Mouse (Mus musculus) kidney, embryonic 15.5 days (tissue): ENCODE results near the gene Krtap7-1. TPM values are rescaled to one million over a fixed set of nuclear protein-coding genes. Genes with fewer than 3 reads are reported as not detected.

Source experiments
- ATAC-seq: fragments of 200-750 bp; cut with Nextera tagmentation; replicated peaks from 2 replicates; pipeline ENCODE4 v1.8.0; 2017; ENCODE audit warnings: moderate TSS enrichment; ENCODE audit not compliant: low FRiP score
- H3K27ac ChIP-seq: fragments of 300-500 bp; sonication (generic); 2 replicates; pipeline ENCODE4 v1.5.1; 2015; ENCODE audit warnings: mild to moderate bottlenecking, inconsistent platforms
- H3K27me3 ChIP-seq: fragments of 300-500 bp; sonication (generic); 2 replicates; pipeline ENCODE4 v1.6.1; 2015; ENCODE audit warnings: inconsistent platforms
- H3K36me3 ChIP-seq: fragments of 300-500 bp; sonication (generic); 2 replicates; pipeline ENCODE4 v1.6.1; 2015; ENCODE audit warnings: inconsistent platforms
- H3K4me1 ChIP-seq: fragments of 300-500 bp; sonication (generic); 2 replicates; pipeline ENCODE4 v1.6.1; 2015; ENCODE audit warnings: inconsistent platforms
- H3K4me2 ChIP-seq: fragments of 300-500 bp; sonication (generic); 2 replicates; pipeline ENCODE4 v1.6.1; 2015; ENCODE audit warnings: moderate library complexity, mild to moderate bottlenecking, inconsistent platforms
- H3K4me3 ChIP-seq: fragments of 300-500 bp; sonication (generic); replicated peaks from 2 replicates; pipeline ENCODE4 v1.5.1; 2015; ENCODE audit warnings: mild to moderate bottlenecking, inconsistent platforms
- H3K9ac ChIP-seq: fragments of 300-500 bp; sonication (generic); 2 replicates; pipeline ENCODE4 v1.6.1; 2015; ENCODE audit warnings: mild to moderate bottlenecking, inconsistent platforms
- H3K9me3 ChIP-seq: fragments of 300-500 bp; sonication (generic); replicated peaks from 2 replicates; pipeline ENCODE4 v1.6.1; 2016; ENCODE audit warnings: inconsistent platforms
- WGBS: fragments of 180-500 bp; shearing (Covaris S2); methylation state at CpG from one replicate; pipeline ENCODE4 v1.1.7; 2015; ENCODE audit warnings: mixed read lengths; 5-methylcytosine and 5-hydroxymethylcytosine counted together
- polyA plus RNA-seq: library from polyadenylated mRNA; unstranded; fragments of >200 nt; fragmentation: Nextera tagmentation; extraction: Ambion mirVana; gene quantifications from 2 replicates; pipeline ENCODE4 v1.2.1, GENCODE M21; 2015

Gene Krtap7-1
- polyA plus RNA-seq, 1 experiment from 2014 or later, result not detected

DNA sequence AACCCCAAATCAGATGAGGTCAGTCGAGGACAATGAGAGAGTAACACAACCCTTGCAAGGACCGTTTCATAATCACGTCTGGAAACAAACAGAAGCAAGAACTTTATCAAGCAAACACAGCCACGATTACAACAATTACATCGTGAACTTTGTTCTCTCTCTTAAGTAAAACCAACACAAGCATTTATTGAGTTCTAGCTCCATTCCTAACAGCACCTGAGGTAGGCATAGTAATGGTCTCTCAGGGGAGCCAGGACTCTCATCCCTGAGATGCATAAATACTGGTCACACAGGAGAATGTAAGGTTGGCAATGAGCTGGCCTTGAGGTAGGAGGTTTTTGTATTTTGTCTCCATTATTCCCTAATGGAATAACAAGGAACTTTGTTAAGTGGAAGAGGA, 6.3 kb downstream of the Krtap7-1 start:
- 80% methylated on average over 5 of the region's 5 CpGs for WGBS
- no peak overlapping the region for H3K27ac ChIP-seq
- no peak overlapping the region for H3K4me3 ChIP-seq
- H3K9ac ChIP-seq, result no peak overlapping the region
- no peak overlapping the region for H3K4me2 ChIP-seq
- H3K36me3 ChIP-seq, result no peaks in the 10 kb centered on the region
- H3K4me1 ChIP-seq, result no peaks in the 10 kb centered on the region
- no peak for ATAC-seq
- no peaks in the 10 kb centered on the region for H3K27me3 ChIP-seq
- no peaks in the 10 kb centered on the region for H3K9me3 ChIP-seq

GRCm38 (mm10) chr16:89497002-89497401, 11.1 kb downstream of the Krtap7-1 start:
- Histone ChIP-seq H3K9ac (no peak overlapping the region), H3K9me3 (no peaks in the 10 kb centered on the region), H3K36me3 (no peaks in the 10 kb centered on the region), H3K4me3 (no peak overlapping the region), H3K4me1 (no peaks in the 10 kb centered on the region), H3K27ac (no peak overlapping the region), H3K4me2 (no peak overlapping the region), H3K27me3 (no peaks in the 10 kb centered on the region)
- ATAC-seq, result no peak
- 89% methylated on average over 5 of the region's 5 CpGs for WGBS

DNA sequence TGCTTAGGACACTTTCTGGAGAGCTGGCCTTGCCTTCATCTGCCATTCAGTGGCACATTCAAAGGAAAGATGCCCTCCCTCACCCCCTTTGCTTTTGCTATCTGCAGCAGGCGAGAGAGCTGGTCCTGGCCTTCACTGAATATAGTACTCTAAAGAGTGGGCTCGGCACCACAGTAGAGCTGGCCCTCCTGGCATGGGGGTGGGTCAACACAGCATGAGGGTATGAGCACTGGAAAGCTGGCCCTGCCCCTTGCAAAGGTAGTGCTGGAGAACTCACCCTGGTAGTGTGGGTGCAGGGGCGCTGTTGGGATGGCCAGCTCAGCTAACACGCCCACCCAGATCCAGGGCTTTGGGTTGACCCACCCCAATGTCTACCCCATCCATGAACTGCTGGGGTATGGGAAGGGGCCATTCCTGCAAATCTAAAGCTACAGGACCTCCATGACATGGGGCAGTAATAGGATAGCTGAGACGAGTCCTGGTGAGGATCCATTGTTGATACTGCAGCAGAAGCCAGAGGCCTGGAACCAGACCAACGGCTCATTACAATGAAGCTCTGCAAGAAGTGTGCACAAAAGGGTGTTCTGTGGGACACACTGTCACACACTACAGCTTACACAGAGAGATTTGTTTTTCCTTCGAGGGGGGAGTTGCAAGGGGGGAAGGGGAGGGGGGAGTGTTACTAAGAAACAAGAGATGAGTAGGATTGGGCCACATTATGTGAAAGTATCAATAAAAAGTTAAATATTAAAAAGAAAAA, 12.5 kb downstream of the Krtap7-1 start:
- H3K9ac ChIP-seq, result no peak overlapping the region
- H3K27ac ChIP-seq, result no peak overlapping the region
- no peaks in the 10 kb centered on the region for H3K9me3 ChIP-seq
- H3K4me2 ChIP-seq, result no peak overlapping the region
- H3K4me1 ChIP-seq, result no peaks in the 10 kb centered on the region
- H3K36me3 ChIP-seq, result no peaks in the 10 kb centered on the region
- no peak for ATAC-seq
- no peak overlapping the region for H3K4me3 ChIP-seq
- H3K27me3 ChIP-seq, result no peaks in the 10 kb centered on the region
- WGBS, result 84% methylated on average over 7 of the region's 7 CpGs

- 88% methylated on average over 7 of the region's 7 CpGs for WGBS
- ATAC-seq, result no peak
- H3K9ac ChIP-seq, result no peak within 1 kb of the TSS
- H3K9me3 ChIP-seq, result no peaks in the 10 kb centered on the region
- no peak within 1 kb of the TSS for H3K4me2 ChIP-seq
- H3K4me1 ChIP-seq, result no peaks in the 10 kb centered on the region
- no peak within 1 kb of the TSS for H3K27ac ChIP-seq
- H3K27me3 ChIP-seq, result no peaks in the 10 kb centered on the region
- no peak within 1 kb of the TSS for H3K4me3 ChIP-seq
- H3K36me3 ChIP-seq, result no peaks in the 10 kb centered on the region
Observed at GRCm38 (mm10) chr16:89487852-89488251, 20.3 kb downstream of the Krtap7-1 start, which contains the start of gene Krtap8-1. Gene Krtap8-1, minus strand, starts transcription at chr16:89487952.

- H3K36me3 ChIP-seq, result no peaks in the 10 kb centered on the region
- H3K4me1 ChIP-seq, result no peaks in the 10 kb centered on the region
- H3K27me3 ChIP-seq, result no peaks in the 10 kb centered on the region
- ATAC-seq, result 0 out of 2 replicates have a peak, but pooled peaks have one; percentile 18
- H3K9me3 ChIP-seq, result no peaks in the 10 kb centered on the region
- H3K9ac ChIP-seq, result no peak overlapping the region
- H3K4me3 ChIP-seq, result no peak overlapping the region
- no peak overlapping the region for H3K4me2 ChIP-seq
- WGBS, result 80% methylated on average over 12 of the region's 12 CpGs
- H3K27ac ChIP-seq, result no peak overlapping the region
Observed at GRCm38 (mm10) chr16:89477679-89478314, 30.3 kb downstream of the Krtap7-1 start.

DNA sequence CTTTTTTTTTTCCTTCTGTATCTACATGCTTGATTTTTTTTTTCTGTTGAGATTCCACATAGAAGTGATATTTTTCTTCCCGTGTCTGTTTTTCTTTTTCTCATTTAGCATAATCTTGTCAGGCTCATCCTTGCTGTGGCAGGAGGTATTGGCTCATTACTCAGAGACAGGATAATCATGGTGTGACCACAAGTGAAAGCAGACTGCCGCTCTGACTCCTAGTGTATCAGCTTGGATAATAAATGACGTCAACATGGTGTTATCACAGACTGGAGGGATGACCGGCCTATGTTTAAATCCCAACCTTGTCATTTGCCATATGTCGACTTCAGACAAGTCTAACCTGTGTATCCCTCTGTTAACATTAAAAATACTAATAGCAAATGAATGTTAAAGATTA, 46.9 kb downstream of the Krtap7-1 start:
- 75% methylated on average over 5 of the region's 5 CpGs for WGBS
- no peak overlapping the region for H3K27ac ChIP-seq

More for the DNA sequence above, 46.9 kb downstream of the Krtap7-1 start:
- Histone ChIP-seq H3K4me3 (no peak overlapping the region), H3K4me1 (no peaks in the 10 kb centered on the region), H3K9ac (no peak overlapping the region), H3K9me3 (no peaks in the 10 kb centered on the region), H3K36me3 (no peaks in the 10 kb centered on the region), H3K4me2 (no peak overlapping the region), H3K27me3 (no peaks in the 10 kb centered on the region)
- ATAC-seq, result no peak

Other genes with a start within 250 kb of the Krtap7-1 start
- not detected in 2 replicates for gene Krtap21-1, start 104.5 kb downstream of the Krtap7-1 start, polyA plus RNA-seq
- not detected in 2 replicates for gene Krtap6-2, start 88.2 kb downstream of the Krtap7-1 start, polyA plus RNA-seq
- not detected in 2 replicates for gene Krtap8-1, start 20.4 kb downstream of the Krtap7-1 start, polyA plus RNA-seq
- not detected in 2 replicates for gene Krtap11-1, start 62.9 kb upstream of the Krtap7-1 start, polyA plus RNA-seq